Comparison of ENCODE assay signal across 20 mouse cellular contexts in genomic region chr5:19779224-19779623, GRCm38 (mm10).
"Had no signal": no experiment of that assay in that cellular context is flagged by ENCODE, and none has a peak within 500 bp of the region (broad histone marks: within the 10 kb centered on the region; RNA-seq: fewer than 3 reads in every experiment).

No protein-coding gene starts in this region.

- DNase-seq: lung, adult 2 months; lung, postnatal 14 days; lung, postnatal 36 days; midbrain, embryonic 14.5 days; retina, postnatal 1 day; right cerebral cortex, adult 18-20 months; right cerebral cortex, postnatal 25 days; right cerebral cortex, postnatal 4 days; spleen, adult 18-20 months; thymus, adult 18-20 months; thymus, postnatal 14 days; thymus, postnatal 36 days had no signal

- H3K9ac ChIP-seq: lung, embryonic 15.5 days; midbrain, embryonic 12.5 days; neural tube, embryonic 13.5 days; neural tube, embryonic 15.5 days had no signal

- H3K4me1 ChIP-seq: lung, embryonic 15.5 days; midbrain, embryonic 10.5 days; midbrain, embryonic 12.5 days; neural tube, embryonic 13.5 days; neural tube, embryonic 15.5 days had no signal

- H3K9me3 ChIP-seq: lung, embryonic 15.5 days; midbrain, embryonic 10.5 days; midbrain, embryonic 12.5 days; neural tube, embryonic 13.5 days; neural tube, embryonic 15.5 days had no signal

- H3K27ac ChIP-seq: lung, embryonic 15.5 days; midbrain, embryonic 10.5 days; midbrain, embryonic 12.5 days; neural tube, embryonic 13.5 days; neural tube, embryonic 15.5 days had no signal

- H3K36me3 ChIP-seq: lung, embryonic 15.5 days; midbrain, embryonic 10.5 days; midbrain, embryonic 12.5 days; neural tube, embryonic 13.5 days; neural tube, embryonic 15.5 days had no signal

- ATAC-seq: lung, postnatal 0 days; midbrain, embryonic 16.5 days had no signal

- H3K4me3 ChIP-seq: lung, embryonic 15.5 days; midbrain, embryonic 10.5 days; midbrain, embryonic 12.5 days; myocyte; neural tube, embryonic 13.5 days; neural tube, embryonic 15.5 days had no signal

- H3K27me3 ChIP-seq: lung, embryonic 15.5 days; midbrain, embryonic 12.5 days; neural tube, embryonic 13.5 days; neural tube, embryonic 15.5 days had no signal

- H3K4me2 ChIP-seq: lung, embryonic 15.5 days; midbrain, embryonic 12.5 days; neural tube, embryonic 13.5 days; neural tube, embryonic 15.5 days had no signal
